Mouse (Mus musculus): ENCODE measurements at regions not wholly inside any gene's neighbourhood (a gene's known extent, or its start where the extent isn't known, plus 50 kb on each side); places are given as distances from the start of the nearest gene placed in this dataset.

- DNase-seq (ENCODE audit: low read depth, low spot score): no peak
These were observed 324.7 kb downstream of the 1700129C05Rik start for GRCm38 (mm10) chr14:58817961-58818504.

GRCm38 (mm10) chr14:58816540-58816876, 326.2 kb downstream of the 1700129C05Rik start:
- DNase-seq (ENCODE audit: low read depth, low spot score): no peak

- DNase-seq (ENCODE audit: low read depth, low spot score): no peak
These were observed 326.8 kb downstream of the 1700129C05Rik start for GRCm38 (mm10) chr14:58815616-58816539.

- DNase-seq (ENCODE audit: low read depth, low spot score): no peak
These were observed 330.1 kb downstream of the 1700129C05Rik start for GRCm38 (mm10) chr14:58812585-58812984.

GRCm38 (mm10) chr14:58801402-58801861, 341.3 kb downstream of the 1700129C05Rik start:
- no peak for DNase-seq (ENCODE audit: low read depth, low spot score)

- no peak for DNase-seq (ENCODE audit: low read depth, low spot score)
These were observed 354.3 kb downstream of the 1700129C05Rik start for GRCm38 (mm10) chr14:58788190-58788945.

GRCm38 (mm10) chr14:58787618-58788017, 355.1 kb downstream of the 1700129C05Rik start:
- no peak for DNase-seq (ENCODE audit: low read depth, low spot score)

- no peak for DNase-seq (ENCODE audit: low read depth, low spot score)
These were observed 355.8 kb downstream of the 1700129C05Rik start for GRCm38 (mm10) chr14:58786791-58787491.

GRCm38 (mm10) chr14:58783201-58783600, 359.5 kb downstream of the 1700129C05Rik start:
- no peak for DNase-seq (ENCODE audit: low read depth, low spot score)

- DNase-seq (ENCODE audit: low read depth, low spot score): no peak
These were observed 362.4 kb downstream of the 1700129C05Rik start for GRCm38 (mm10) chr14:58780306-58780705.

GRCm38 (mm10) chr14:58778675-58779074, 364.0 kb downstream of the 1700129C05Rik start:
- DNase-seq (ENCODE audit: low read depth, low spot score): no peak

GRCm38 (mm10) chr14:58761291-58761690, 381.4 kb downstream of the 1700129C05Rik start:
- no peak for DNase-seq (ENCODE audit: low read depth, low spot score)

- DNase-seq (ENCODE audit: low read depth, low spot score): no peak
These were observed 382.9 kb downstream of the 1700129C05Rik start for GRCm38 (mm10) chr14:58759759-58760158.

- no peak for DNase-seq (ENCODE audit: low read depth, low spot score)
These were observed 388.9 kb downstream of the 1700129C05Rik start for GRCm38 (mm10) chr14:58753781-58754180.

GRCm38 (mm10) chr14:58753136-58753535, 389.6 kb downstream of the 1700129C05Rik start:
- DNase-seq (ENCODE audit: low read depth, low spot score): no peak

GRCm38 (mm10) chr14:58726418-58726817, 416.3 kb downstream of the 1700129C05Rik start:
- DNase-seq (ENCODE audit: low read depth, low spot score): no peak

- no peak for DNase-seq (ENCODE audit: low read depth, low spot score)
These were observed 427.8 kb downstream of the 1700129C05Rik start for GRCm38 (mm10) chr14:58714856-58715255.

GRCm38 (mm10) chr14:58709861-58710260, 432.8 kb downstream of the 1700129C05Rik start:
- DNase-seq (ENCODE audit: low read depth, low spot score): no peak

- DNase-seq (ENCODE audit: low read depth, low spot score): no peak
These were observed 433.4 kb downstream of the 1700129C05Rik start for GRCm38 (mm10) chr14:58709281-58709680.

GRCm38 (mm10) chr14:58701765-58702164, 440.9 kb downstream of the 1700129C05Rik start:
- no peak for DNase-seq (ENCODE audit: low read depth, low spot score)

GRCm38 (mm10) chr14:58691129-58691828, 451.4 kb downstream of the 1700129C05Rik start:
- no peak for DNase-seq (ENCODE audit: low read depth, low spot score)
